Mouse (Mus musculus) layer of hippocampus, adult 8-10 months (tissue): ENCODE results near the gene Fam83d. TPM values are rescaled to one million over a fixed set of nuclear protein-coding genes. Genes with fewer than 3 reads are reported as not detected.
"Not testable (repeated sequence)": the region's sequence is repeated elsewhere in the genome, so short reads cannot be mapped to it uniquely, and the experiment has no call there.

Experiments
- DNase-seq, 2 experiments: peaks; one replicate each; pipeline ENCODE4 v3.0.0; 2022; ENCODE audit warnings: low spot score in 2 of 2
- total RNA-seq, 4 experiments: library from RNA; stranded (reverse); gene quantifications; 2 replicates each; pipeline ENCODE4 v1.2.4; 2022

The Fam83d gene
- 1 to 10 TPM; 2.3 to 4.0 (median 3.3) TPM for total RNA-seq

DNA sequence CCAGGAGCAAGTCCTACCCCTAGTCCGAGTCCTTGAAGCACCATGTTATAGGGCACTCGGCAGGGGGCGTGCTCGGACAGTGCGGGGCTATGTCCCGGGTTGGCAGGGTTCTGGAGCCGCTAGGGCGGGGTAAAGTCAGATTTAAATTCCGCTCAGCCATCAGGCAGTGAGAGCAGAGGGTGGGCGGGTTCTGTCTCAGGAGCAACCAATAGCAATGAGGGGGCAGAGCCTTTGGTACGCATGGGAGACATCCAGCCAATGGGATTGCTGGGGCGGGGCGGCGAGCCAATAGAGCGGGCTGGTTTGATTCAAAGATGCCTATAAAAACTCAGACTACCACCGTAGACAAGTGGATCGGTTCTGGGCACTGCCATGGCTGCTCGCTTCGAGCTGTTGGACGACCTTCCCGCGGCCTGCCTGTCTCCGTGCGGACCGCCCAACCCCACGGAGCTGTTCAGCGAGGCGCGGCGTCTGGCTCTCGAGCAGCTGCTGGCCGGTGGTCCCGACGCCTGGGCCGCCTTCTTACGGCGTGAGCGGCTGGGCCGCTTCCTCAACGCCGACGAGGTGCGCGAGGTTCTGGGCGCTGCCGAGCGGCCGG is at the start of gene Fam83d:
TSS of gene Fam83d (plus strand) at position 352 of the 598 bp plus-strand sequence.
- DNase-seq: peak; percentile 93 to 94

DNA sequence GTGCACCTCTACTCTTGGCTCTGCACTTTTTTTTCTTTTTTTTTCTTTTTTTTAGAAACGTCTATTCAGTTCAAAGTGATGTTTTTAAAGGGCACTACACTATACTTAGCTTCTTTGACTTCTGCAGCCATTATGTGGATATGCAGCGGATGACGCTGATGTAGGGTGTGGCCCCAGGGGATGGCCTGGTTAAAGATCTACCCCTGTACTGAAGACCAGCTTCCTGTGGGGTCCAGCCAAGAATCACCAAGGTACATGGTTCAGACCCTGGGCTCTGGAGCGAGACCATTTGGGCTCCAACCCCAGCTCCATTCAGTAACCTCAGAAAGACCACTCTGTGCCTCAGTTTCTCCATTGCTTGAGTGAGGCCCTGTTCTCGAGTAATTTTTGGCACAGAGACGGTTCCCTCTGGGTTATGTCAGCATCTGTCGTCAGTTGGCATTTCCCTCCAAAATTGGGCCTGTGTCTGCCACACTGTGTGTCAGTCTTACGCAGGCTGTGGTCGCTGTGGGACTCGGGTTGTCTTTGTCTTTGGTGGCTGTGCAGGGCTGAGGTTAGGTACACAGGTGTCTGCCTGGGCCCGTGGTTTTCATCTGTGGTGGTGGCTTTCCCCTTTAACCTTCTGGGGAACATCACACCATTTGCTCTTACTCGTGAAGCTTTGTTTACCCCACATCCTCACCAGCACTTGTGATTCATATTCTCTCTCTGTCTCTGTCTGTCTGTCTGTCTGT is 48.9 kb upstream of the Fam83d start:
- DNase-seq: no peak

DNA sequence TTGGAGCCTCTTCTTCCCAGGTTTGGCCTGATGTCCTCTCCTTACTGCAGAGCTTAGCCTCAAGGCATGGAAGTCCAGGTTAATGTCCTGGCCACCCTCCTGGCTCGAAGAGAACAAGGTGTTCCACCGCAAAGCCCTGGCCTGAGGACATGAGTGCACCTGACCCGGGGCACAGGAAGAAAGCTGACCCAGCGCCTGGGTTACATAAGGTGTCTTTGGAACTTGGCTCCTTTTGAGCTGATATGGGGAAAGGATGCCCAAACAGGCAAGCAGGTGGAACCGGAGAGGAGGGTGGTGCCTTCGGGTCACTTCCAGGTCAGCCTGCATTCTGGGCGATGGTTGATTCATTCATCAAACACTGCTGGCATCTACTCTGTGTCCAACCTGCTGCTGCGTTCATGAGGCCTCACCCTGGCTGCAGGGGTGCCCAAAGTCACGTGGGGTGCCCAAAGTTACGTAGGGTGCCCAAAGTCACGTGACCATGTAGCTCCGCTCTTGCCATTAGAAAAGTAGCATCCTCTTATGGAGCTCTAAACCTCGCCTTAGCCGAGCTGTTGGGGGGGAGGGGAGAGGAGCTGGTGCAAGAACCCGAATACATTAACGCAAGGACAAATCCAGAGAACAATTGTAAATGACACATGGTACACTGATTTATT is 47.0 kb upstream of the Fam83d start:
- DNase-seq: no peak

DNA sequence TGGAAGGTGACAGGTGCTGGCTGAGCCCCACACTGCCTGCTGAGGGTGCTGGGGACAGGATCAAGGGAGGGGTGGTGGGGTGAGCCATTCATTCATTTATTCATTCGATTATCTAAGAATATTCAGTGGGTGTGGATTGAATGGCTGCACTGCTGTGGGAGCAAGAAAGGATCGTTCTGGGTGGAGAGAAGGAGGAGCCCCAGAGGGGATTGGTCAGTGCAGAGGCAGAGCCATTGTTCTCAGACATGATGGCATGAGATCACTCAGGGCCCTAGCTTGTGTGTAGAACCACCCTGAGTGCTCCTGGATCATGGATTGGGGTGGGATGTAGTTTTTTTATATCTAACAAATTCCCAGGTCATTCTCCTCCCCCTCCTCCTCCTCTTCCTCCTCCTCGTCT is 46.4 kb upstream of the Fam83d start:
- DNase-seq: no peak

DNA sequence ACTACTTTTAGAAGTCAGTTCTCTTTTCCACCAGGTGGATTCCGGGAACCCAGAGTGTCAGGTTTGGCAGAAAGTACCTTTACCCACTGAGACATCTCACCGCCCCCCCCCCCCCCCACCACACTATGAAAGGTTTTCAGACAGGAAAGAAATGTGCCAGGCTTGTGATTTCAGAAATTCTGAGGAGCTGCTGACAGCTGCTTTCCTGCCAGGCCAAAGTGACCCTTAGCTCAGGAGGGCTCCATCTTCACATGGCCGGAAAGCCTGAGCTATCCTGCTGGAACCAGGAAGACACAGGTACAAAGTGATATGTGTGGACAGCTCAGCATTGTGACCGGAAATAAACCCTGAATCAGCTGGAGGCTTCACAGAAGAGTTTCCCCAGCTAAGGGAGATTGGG is 45.8 kb upstream of the Fam83d start:
- no peak for DNase-seq

DNA sequence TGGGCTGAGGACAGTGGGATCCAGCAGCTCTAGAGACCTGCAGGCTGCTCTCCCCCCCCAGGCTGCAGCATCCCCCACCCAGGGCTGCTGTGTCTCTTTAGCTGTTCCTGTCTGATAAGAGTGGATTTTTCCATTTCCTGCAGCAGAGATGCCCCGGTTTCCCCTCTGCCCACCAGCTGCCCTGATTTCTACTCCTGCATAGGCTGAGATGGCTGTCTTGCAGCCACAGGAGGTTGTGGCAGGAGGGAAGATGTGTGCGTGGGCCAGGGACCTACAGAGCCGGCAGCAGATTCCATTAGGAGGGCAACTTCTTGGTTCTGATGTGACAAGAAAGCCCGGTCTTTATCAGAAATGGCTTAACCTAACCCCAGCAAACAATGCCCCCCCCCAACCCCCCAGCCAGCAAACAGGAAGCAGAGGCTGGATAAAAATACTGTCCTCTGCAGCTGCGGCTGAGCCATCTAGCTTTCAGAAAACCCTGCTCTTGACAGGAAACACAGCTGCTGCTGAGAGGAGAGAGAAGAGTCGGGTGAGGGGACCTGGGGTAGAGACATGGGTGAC is 44.8 kb upstream of the Fam83d start:
- no peak for DNase-seq

DNA sequence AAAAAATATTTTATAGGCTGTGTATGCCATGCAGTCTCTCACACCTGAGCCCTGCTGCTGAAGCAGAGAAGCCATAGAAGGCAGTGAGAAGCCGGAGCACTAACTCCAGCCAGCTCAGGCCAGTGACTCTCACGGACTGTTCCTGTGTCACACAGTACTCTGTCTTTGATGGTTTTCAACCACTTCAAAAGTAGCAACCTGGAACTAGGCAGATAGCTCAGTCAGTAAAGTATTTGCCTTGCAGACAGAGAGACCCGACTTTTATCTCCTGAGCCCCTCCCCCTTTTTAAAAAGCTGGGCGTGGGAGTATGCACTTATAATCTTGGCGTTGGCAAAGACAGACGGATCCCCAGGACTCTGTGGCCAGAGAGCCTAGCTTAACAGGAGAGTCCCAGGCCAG is 44.1 kb upstream of the Fam83d start:
- DNase-seq: no peak

DNA sequence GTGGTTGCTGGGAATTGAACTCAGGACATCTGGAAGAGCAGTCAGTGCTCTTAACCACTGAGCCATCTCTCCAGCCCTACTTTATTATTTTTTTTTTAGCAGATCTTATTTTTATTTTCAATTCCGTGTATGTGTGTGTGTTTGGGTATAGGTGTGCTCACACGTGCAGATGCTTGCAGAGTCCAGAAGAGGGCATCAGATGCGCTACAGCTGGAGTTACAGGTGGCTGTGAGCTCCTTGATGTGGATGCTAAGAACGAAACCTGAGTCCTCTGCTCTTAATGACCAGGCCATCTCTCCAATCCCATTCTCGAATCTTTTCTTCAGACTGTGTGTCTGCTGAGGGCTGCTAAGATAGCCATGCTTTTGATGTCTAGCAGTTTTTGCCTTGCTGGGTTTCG is 41.6 kb upstream of the Fam83d start:
- DNase-seq: no peak

DNA sequence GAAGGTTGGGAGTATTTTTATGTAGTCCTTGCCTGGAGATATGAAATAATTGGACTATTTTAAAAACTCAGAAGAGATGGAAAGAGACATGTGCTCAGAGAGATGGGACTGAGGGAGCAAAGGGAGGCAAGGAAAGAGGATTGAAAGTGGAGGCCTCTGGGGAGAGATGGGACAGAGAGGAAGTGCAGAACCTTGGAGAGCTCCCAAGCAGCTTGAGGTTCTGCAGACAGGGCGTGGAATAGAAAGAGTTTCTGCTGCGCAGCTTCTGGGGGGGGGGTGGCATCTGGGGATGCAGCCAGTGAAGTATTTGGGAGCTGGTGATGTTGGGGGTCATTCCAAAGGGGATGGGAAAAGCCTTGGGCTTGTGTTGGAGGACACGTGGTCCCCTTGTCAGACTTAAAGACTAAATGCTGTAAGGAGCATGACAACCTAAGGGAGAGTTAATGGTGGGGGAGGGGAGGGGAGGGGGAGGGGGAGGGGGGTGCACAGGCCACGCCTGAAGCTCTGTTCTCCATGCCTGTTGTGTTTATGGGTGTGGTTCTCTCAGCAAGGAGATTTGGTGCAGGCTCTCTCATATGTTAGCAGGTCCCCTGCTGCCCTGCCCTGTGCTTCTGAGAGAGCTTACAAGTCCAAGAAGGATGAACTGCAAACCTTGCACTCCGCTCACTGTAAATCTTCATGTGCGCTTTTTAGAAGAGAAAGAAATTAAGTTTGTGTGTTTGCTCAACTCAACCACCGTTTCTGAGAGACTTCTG is 39.7 kb upstream of the Fam83d start:
- no peak for DNase-seq

DNA sequence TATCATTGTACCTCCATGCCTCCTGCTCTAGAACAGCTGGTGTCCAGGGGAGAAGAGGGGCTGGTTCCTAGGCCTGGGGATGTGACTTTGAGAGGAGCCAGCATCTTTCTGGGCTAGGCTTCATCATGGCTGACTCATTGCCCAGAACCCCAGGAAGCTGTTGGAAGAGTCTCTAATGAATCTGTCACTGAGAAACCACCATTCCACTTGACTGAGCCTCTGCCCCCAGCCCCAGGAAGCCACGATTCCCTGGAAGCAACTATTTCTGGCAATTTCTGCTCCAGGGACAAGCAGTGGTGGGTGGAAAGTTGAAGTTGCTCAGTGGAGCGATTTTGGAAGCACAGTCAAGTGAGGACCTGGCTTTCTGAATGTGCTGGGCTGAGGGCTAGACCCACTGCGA is 37.0 kb upstream of the Fam83d start:
- DNase-seq: no peak

DNA sequence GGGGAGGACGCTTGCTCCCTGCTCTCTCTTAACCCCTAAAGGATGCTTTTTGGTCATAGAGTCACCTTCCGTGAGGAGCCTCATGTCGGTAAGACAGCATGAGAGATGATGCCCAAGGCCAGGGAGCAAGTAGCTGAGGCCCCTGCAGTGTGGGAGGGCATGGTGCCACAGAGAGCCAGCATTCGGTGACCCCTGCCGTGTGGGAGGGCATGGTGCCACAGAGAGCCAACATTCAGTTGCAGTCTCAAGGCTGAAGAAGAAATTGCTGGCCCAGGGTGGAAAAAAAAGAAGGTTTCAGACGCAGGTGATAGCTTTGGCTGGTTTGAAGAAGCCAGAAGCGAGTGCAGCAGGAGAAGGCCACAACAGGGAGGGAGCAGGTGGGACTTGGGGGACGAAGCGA is 35.4 kb upstream of the Fam83d start:
- DNase-seq: no peak

DNA sequence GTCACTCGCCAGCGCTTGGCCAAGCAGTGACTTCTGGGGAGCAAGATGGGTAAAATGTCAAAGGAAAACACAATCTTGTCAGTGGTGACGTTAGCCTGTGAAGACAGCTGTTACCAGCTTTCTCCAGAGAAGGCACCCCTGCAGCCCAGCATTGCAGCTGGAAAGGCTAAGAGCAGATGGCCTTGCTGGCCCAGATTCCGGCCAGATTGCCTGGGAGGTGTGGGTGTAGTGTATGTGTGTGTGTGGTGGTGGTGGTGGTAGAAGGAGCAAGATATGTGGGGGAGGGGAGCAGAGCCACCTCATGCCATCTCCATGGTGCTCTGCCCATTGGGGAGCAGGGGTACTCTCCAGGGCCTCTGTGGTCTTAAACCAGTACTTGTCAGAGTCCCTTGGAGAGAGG is 34.8 kb upstream of the Fam83d start:
- no peak for DNase-seq

DNA sequence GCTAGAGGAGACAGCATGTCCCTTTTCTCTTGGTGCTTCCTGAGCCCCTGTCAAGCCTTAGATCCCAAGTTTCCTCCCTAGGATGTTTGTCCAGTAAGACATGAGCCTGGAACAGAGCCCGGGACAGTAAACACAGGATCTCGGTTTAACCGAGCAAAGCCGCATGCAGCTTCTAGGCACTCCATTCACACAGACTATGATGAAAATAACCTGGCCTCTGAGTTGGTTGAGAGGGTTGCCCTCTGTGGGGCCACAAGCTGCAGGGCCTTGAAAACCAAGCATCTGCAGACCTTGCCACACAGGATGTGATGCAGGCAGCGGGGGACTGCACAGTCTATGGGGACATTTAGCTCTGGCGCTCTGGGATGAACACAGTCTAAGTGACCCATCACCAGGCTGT is 34.0 kb upstream of the Fam83d start:
- DNase-seq: no peak

DNA sequence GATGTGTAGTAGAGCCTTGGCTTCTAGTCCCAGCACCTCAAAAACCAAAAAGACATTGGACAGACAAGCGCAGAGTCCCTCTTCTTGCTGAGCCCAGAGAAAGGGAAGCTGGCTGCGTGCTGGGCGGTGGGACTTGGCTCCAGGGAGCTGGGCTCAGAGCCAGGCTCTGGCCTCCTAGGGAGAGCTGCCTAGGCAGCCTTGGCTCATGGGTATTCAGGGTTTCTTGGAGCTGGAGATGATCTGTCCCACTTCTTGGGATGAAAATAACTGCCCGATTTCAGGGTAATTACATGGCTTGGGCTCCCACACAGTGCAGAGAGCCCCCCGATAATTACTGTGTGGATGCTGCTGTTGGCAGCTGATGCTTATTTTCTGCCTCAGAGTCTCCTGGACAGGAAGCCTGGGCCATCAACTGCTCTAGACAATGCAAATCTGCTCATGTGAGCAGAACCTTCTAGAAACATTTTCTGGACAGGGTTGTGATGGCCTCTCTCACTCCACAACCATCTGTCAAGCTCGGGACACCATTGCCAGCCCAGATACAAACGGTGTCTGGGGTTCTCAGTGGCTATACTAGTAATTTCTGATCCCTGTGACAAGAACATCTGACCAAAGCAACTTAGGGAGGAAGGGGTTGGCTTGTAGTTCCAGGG is 33.3 kb upstream of the Fam83d start:
- no peak for DNase-seq

DNA sequence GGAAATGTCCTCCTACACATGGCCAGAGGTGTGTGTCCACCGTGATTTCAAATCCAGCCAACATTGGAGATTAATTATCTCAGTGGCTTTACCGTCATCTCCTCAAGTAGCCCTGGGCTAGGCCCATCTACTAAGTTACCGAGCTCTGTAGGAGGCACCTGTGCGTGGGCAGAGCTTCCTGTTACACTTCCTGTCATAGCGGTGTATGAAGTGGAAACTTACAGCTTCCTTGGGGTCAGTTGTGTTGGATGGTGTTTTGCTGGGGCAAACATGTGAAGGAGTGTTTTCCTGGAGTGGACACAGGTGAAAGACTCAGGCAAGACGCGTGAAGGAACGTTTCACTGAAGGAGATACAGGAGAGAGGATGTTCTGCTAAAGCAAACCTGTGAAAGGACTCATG is 32.6 kb upstream of the Fam83d start:
- no peak for DNase-seq

DNA sequence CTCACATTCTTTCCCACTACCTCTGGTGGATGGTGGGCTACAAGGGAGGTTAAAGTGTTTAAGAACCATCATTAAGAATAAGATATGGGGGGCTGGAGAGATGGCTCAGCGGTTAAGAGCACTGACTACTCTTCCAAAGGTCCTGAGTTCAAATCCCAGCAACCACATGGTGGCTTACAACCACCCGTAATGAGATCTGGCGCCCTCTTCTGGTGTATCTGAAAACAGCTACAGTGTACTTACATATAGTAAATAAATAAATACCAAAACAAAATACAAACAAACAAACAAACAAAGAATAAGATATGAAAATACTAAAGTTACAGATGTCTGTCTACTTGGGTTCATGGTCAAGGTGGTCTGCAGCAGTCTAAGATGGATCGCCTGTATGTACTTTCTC is 31.6 kb upstream of the Fam83d start:
- not testable (repeated sequence) for DNase-seq

DNA sequence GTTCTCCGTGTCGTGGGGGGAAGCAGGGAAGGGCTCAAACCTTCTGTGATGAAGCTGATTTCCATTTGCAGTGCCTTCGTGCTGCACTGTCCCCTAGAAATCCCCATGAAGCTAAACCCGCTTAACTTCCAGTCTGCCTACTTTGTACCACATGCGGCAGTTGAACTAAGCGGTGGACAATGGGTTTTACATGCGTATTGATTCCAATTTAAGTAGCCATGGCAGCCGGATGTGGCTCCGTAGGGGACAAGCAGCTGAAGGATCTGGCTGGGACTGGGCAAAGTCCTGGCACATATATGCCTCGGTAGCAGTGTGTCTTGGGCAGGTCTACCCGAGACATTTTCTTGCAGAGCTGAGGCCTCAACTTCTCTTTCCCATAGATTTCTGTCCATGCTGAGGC is 29.3 kb upstream of the Fam83d start:
- DNase-seq: no peak

DNA sequence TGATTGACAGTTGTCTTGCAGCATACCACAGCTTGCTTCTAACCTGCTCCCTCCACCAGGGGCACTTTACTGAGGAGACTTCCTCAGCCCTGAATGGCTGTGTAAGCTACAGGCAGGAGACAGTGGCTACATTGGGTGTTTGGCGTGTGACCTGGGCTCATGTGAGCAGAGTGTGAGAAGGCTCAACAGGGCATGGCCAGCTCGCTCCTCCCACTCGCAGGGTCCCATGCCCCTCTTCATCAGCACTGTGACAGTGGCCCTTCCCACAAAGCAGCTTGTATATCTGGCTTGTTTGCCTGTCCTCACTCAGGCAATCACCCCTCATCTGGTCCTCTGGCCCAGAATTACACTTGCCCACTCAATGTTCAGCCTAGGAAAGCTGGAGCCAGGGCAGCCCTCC is 28.8 kb upstream of the Fam83d start:
- no peak for DNase-seq

DNA sequence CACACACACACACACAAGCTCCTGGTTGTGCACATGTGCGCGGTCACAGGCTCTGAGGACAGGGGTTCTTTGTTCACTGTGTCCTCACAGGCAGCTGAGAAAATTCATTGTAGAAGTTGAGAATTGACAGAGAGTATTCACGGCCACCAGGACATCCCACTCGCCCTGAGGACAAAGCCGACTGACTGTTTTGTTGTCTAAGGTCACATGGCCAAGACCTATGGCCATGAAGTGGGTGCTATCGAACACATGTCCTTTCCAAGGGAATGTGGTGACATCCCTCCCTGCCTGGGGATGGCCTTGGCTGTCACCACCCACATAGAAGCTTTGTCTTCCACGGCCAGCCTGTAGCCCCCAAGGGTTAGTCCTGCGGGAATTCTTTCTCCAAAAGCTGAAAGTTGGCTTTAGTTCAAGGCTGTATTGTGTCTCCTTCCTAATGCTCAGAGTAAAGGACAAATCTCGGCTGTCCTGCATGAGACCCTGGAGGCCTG is 26.8 kb upstream of the Fam83d start:
- DNase-seq: peak; percentile 48 to 71

DNA sequence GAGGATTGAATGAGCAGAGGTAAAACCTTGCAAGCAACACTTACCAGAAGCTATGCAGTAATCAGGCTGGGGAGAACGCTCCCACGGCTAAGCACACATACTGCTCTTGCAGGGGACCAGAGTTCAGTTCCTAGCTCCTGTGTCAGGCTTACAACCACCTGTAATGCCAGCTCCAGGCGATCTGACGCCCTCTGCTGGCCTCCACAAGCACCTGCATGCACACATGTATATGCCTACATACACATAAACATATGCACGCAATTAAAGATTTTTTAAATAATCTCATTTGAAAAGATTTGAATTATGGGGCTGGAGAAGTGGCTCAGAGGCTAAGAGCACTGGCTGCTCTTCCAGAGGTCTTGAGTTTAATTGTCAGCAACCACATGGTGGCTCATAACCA is 25.5 kb upstream of the Fam83d start:
- DNase-seq: no peak

DNA sequence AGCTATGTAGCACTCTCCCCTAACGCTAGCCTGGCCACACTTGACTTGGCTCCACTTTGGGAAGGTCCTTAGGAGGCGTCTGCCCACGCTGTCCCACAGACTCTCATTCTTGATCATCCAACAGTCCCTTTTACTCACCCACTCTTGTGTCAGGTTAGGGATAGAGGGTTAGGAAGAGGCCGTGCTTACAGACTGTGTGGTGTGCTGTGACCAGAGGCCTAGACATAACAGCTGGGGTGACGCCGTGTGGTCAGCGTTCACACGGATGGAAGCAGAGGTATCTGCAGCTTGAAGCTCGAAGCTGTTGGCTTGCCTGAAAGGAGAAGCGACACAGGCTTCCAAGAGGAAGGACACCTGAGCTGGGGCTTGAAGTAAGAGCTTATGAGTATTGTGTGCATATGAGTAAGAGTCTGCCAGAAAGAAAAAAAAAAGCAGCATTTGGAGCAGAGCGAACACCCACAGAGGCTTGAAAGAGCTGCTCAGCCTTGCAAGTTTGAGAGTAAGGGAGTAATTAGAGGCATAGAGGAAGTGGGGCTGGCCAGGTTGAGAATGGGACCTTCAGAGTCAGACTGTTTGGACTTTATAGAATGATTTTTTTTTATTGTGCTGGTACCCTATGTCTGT is 24.3 kb upstream of the Fam83d start:
- DNase-seq: no peak
